Comparison of ENCODE assay signal across 1 mouse cellular context in the genomic region with DNA sequence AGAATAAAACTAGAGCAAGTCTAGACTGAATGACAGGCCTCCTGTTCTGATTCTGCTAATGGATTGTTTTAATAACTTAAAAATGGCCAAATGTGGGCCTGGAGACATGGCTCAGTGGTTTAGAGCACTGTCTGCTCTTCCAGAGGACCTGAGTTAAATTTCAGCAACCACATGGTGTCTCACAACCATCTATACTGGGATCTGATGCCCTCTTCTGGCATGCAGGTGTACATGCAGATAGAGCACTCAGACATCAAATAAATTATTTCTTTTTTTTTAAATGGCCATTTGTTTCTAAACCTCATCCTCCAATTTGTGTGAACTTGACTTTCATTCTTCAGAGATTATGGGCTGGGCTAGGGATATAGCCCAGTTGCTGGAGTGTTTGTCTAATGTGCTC.
TF ChIP-seq lines count a peak whose summit lies in the region.

No protein-coding gene starts in this region.

TF ChIP-seq in CH12.LX, 34 proteins besides CTCF, POLR2A, EP300 and RAD21:
- TF ChIP-seq CHD1 (IDR thresholded peaks at IDR 0.05; ENCODE audit: low read depth, low read length) (no peak), SMC3 (IDR thresholded peaks at IDR 0.05; ENCODE audit: low read depth, low read length) (peak; percentile 9; the same call in 1 of the 2 replicates), KAT2A (IDR thresholded peaks at IDR 0.05; ENCODE audit: insufficient replicate concordance, low read length) (no peak), MXI1 (IDR thresholded peaks at IDR 0.05; ENCODE audit: low read depth, low read length) (no peak), ZMIZ1 (IDR thresholded peaks at IDR 0.05; ENCODE audit: low read depth, low read length) (no peak), ZC3H11A (IDR thresholded peaks at IDR 0.05; ENCODE audit: low read depth, low read length) (no peak), TBP (conservative IDR thresholded peaks at IDR 0.05; ENCODE audit: low read depth, low read length) (no peak), TCF12 (IDR thresholded peaks at IDR 0.05; ENCODE audit: low read depth, low read length) (no peak)
TF ChIP-seq in CH12.LX: peak in this region for 1.
